Mouse (Mus musculus): Measurements from ENCODE around the gene Csrnp3. TPM values are rescaled to one million over a fixed set of nuclear protein-coding genes. Genes with fewer than 3 reads are reported as not detected.

The Csrnp3 gene
- total RNA-seq, 2 experiments from 2014 or later: 0.18 TPM

DNA sequence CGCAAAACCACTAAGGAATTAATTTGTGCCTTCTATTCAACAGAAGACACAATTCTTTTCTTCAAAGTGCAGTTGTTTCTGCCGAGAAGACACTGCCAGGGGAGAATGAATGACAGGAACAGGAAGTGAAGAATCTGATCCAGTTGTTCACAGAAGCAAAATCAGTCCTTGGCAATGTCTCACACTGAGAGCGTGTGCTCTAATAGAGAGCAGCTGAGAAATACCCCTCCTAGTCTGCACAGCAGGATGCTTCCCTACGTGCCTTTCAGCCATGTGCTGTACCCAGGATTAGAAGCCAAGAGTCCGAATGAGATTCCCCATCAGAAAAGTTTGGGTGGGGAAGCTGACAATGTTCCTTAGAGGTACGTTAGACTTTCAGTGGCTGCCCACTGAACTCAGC, 223.9 kb downstream of the Csrnp3 start:
- DNase-seq: no peak
- intact Hi-C loops (cut with DNase I; ENCODE audit: low total_unique reads): no loop called here

DNA sequence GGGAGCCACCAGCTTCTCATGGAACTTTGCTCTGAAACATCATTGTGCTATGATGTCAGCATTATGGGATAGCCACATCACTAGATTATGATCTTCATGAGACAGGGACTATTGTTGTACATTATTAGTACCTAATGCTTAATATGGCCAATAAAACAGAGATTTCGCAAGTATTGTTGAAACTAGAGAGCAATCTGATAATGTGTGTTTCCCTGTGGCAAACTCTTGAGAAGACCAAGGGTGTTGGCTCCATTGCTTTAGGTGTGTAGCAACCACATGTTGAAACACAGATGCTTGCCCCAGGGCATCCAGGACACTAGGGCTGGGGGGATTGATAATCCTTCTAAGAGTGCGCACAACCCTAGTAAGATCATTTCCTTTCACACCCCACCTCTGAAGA, 235.2 kb downstream of the Csrnp3 start:
- no peak for DNase-seq
- intact Hi-C loops (cut with DNase I; ENCODE audit: low total_unique reads): no loop called here

Other genes with a start within 250 kb of the Csrnp3 start
- gene Scn2a, start 225.0 kb upstream of the Csrnp3 start, total RNA-seq (2021): under 1 TPM; 0.55 to 0.94 TPM